Mouse (Mus musculus): Measurements from ENCODE around the gene Tekt5. TPM values are rescaled to one million over a fixed set of nuclear protein-coding genes. Genes with fewer than 3 reads are reported as not detected.

Gene Tekt5
- polyA plus RNA-seq, 1 experiment from 2014 or later, result 20.9 TPM

DNA sequence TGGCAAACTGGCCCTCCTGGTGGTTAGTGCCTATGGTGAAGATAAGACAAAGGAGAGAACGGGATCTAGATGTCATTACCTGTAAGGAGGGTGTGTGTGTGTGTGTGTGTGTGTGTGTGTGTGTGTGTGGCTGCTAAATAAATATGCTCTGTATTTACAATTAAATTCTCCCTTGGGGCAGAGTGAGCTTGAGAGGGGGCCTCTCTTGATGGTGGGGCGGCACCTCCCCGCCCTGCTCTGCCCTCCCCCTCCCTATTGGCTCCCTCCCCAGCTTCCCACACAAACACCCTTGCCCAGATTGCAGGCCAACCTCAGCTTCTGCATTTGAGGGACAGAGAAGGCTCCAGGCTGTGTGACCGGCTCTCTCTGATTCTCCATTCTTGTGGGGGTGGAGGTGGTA lies 83.3 kb downstream of the Tekt5 start:
- Histone ChIP-seq H3K4me3 (ENCODE audit: low read depth, low read length) (no peak overlapping the region), H3K4me2 (ENCODE audit: low read depth, low read length) (no peak overlapping the region), H3K36me3 (ENCODE audit: control insufficient read depth, insufficient read depth, low read length) (no peaks in the 10 kb centered on the region), H3K9me3 (ENCODE audit: control insufficient read depth, low read length) (no peaks in the 10 kb centered on the region), H3K27me3 (ENCODE audit: control insufficient read depth, insufficient read depth, low read length) (peaks cover 5% of the 10 kb centered on the region; the same call in 1 of the 2 replicates), H3K9ac (replicated peaks; ENCODE audit: low read depth, low read length) (no peak overlapping the region), H3K4me1 (ENCODE audit: control insufficient read depth, insufficient read depth, low read length) (0 out of 2 replicates have a peak, but pooled peaks cover 5% of the 10 kb centered on the region), H3K27ac (ENCODE audit: low read depth, low read length) (no peak overlapping the region)
- WGBS, result 76% methylated on average over 4 of the region's 4 CpGs
- ATAC-seq (ENCODE audit: low read depth), result no peak

DNA sequence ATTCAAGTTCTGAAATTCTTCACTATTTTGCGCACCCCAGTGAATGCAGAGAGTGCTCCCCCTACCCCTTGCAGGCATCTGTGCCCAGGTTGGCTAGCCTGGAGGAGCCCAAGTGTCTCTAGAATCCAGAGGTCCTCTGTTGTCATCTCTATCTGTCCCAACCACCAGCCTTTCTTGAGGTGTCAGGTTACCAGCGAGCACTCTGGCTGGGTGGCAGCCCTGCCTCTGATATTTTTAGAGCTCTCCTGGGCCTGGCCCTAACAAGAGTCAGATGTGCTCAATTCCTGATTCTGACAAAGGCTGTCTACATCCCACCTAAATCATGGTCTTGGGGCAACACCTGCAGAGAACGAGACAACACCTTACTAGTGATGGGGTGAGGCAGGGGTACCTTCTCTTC lies 84.2 kb downstream of the Tekt5 start:
- H3K27ac ChIP-seq (ENCODE audit: low read depth, low read length), result no peak overlapping the region
- H3K4me3 ChIP-seq (ENCODE audit: low read depth, low read length), result no peak overlapping the region
- H3K27me3 ChIP-seq (ENCODE audit: control insufficient read depth, insufficient read depth, low read length), result peaks cover 5% of the 10 kb centered on the region; the same call in 1 of the 2 replicates
- no peaks in the 10 kb centered on the region for H3K9me3 ChIP-seq (ENCODE audit: control insufficient read depth, low read length)
- no peak overlapping the region for H3K9ac ChIP-seq (replicated peaks; ENCODE audit: low read depth, low read length)
- 0 out of 2 replicates have a peak, but pooled peaks cover 5% of the 10 kb centered on the region for H3K4me1 ChIP-seq (ENCODE audit: control insufficient read depth, insufficient read depth, low read length)
- H3K36me3 ChIP-seq (ENCODE audit: control insufficient read depth, insufficient read depth, low read length), result no peaks in the 10 kb centered on the region
- WGBS, result 61% methylated on average over 3 of the region's 3 CpGs
- H3K4me2 ChIP-seq (ENCODE audit: low read depth, low read length), result no peak overlapping the region
- ATAC-seq (ENCODE audit: low read depth), result no peak

DNA sequence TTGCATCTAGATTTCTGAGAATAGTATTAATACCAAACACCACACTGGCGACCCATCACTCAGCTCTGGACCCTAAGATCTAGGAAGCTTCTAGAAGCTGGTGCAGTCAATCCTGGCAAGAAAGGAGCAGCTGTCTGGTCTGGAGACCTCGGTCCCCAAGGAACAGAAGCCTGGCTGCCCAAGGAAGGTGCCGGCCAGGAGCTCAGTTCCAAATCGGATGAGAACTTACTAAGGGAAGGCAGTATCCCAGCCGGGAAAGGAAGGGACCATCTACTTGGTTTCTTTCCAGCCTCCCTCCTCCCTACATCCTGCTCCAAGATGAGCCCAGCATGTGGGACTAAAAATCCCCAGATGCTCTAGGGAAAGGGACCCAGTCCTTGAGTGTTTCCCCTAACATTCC lies 84.8 kb downstream of the Tekt5 start:
- Histone ChIP-seq H3K9ac (replicated peaks; ENCODE audit: low read depth, low read length) (no peak overlapping the region), H3K4me1 (ENCODE audit: control insufficient read depth, insufficient read depth, low read length) (0 out of 2 replicates have a peak, but pooled peaks cover 5% of the 10 kb centered on the region), H3K4me2 (ENCODE audit: low read depth, low read length) (no peak overlapping the region), H3K27me3 (ENCODE audit: control insufficient read depth, insufficient read depth, low read length) (peaks cover 5% of the 10 kb centered on the region; the same call in 1 of the 2 replicates), H3K27ac (ENCODE audit: low read depth, low read length) (no peak overlapping the region), H3K4me3 (ENCODE audit: low read depth, low read length) (no peak overlapping the region), H3K9me3 (ENCODE audit: control insufficient read depth, low read length) (no peaks in the 10 kb centered on the region), H3K36me3 (ENCODE audit: control insufficient read depth, insufficient read depth, low read length) (no peaks in the 10 kb centered on the region)
- no peak for ATAC-seq (ENCODE audit: low read depth)
- WGBS, result 92% methylated on average over 5 of the region's 5 CpGs

Other genes with a start within 250 kb of the Tekt5 start
- not detected in 2 replicates for gene Rpl39l, start 225.3 kb downstream of the Tekt5 start, polyA plus RNA-seq (2014; fragmentation: Nextera tagmentation; extraction: Ambion mirVana)
- 0.36 and 0.42 TPM in 2 replicates for gene Atf7ip2, start 202.8 kb downstream of the Tekt5 start, polyA plus RNA-seq (2014; fragmentation: Nextera tagmentation; extraction: Ambion mirVana)
- gene Emp2, start 81.5 kb downstream of the Tekt5 start, polyA plus RNA-seq (2014; fragmentation: Nextera tagmentation; extraction: Ambion mirVana), result 14.4 and 17.7 TPM in 2 replicates
- 49.7 and 55.9 TPM in 2 replicates for gene Nubp1, start 16.5 kb upstream of the Tekt5 start, polyA plus RNA-seq (2014; fragmentation: Nextera tagmentation; extraction: Ambion mirVana)
- gene Tvp23a, start 51.9 kb upstream of the Tekt5 start, polyA plus RNA-seq (2014; fragmentation: Nextera tagmentation; extraction: Ambion mirVana), result 48.6 and 49.3 TPM in 2 replicates
- gene Ciita, start 84.6 kb upstream of the Tekt5 start, polyA plus RNA-seq (2014; fragmentation: Nextera tagmentation; extraction: Ambion mirVana), result 0.63 and 1.1 TPM in 2 replicates
- gene Dexi, start 147.6 kb upstream of the Tekt5 start, polyA plus RNA-seq (2014; fragmentation: Nextera tagmentation; extraction: Ambion mirVana), result 26.8 and 26.9 TPM in 2 replicates
- gene Clec16a, start 149.8 kb upstream of the Tekt5 start, polyA plus RNA-seq (2014; fragmentation: Nextera tagmentation; extraction: Ambion mirVana), result 68.8 and 89.2 TPM in 2 replicates